Mouse (Mus musculus) gastrocnemius, postnatal 14 days (tissue): ENCODE results near the gene G3bp2. TPM values are rescaled to one million over a fixed set of nuclear protein-coding genes. Genes with fewer than 3 reads are reported as not detected.

Experiments used
- DNase-seq: peaks from one replicate; pipeline ENCODE4 v3.0.0; 2021; ENCODE audit warnings: mixed read lengths
- intact Hi-C: fragments of 180-260 bp; cut with DNase I; formaldehyde crosslinking; loops from one replicate; pipeline ENCODE4 v1.15.1; 2025; ENCODE audit warnings: low total_unique reads
- total RNA-seq, 2 experiments: library from RNA; stranded (reverse); gene quantifications; 2 replicates each; pipeline ENCODE4 v1.2.3; 2021

Gene G3bp2
- total RNA-seq, 2 experiments from 2014 or later, result 54.5 to 55.8 TPM

GRCm38 (mm10) chr5:92103816-92104415, 20.4 kb upstream of the G3bp2 start:
- intact Hi-C loops, result no loop called here
- no peak for DNase-seq

DNA sequence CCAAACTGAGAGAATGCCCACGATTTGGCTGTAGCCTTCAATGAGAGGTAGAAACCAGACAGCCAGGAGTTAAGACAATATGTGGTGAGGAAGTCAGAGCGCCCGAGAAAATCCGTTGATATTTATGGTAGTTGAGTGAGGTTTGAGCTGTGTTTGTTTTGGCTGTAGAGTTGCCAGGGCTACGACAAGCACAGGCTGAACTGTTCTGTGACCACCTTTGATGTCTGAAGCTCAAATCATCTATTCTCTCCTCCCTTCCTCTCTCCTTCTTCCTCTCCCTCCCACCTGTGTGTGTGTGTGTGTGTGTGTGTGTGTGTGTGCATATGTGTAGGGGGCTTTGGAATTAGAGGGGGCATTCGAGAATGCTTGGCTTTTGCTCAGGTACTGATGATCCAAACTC, 19.5 kb upstream of the G3bp2 start:
- no peak for DNase-seq
- intact Hi-C loops, result no loop called here

- DNase-seq, result no peak
- intact Hi-C loops, result no loop called here
Measured at GRCm38 (mm10) chr5:92101601-92102000, 18.1 kb upstream of the G3bp2 start.

- intact Hi-C loops, result no loop called here
- DNase-seq, result no peak
Measured at GRCm38 (mm10) chr5:92098351-92099109, 15.0 kb upstream of the G3bp2 start.

DNA sequence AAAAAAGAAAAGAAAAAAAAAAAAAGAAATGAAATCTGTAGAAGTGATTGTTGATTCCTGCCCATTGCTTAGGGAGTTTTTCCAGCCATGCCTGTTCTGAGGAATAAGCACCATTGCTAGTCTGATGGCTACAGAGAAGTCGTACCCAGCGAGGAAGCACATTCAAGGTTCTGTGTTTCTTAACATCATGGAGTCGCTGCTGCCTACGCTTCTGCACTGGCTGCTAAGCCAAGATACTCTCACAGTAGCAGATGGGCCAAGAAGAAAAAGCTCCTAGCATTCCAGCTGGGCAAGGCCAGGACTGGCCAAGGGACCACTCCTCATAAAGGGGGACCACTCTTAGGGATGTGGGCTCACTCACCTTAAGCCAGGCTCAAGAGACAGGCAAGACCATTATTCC, 14.3 kb upstream of the G3bp2 start:
- no peak for DNase-seq
- intact Hi-C loops, result no loop called here

DNA sequence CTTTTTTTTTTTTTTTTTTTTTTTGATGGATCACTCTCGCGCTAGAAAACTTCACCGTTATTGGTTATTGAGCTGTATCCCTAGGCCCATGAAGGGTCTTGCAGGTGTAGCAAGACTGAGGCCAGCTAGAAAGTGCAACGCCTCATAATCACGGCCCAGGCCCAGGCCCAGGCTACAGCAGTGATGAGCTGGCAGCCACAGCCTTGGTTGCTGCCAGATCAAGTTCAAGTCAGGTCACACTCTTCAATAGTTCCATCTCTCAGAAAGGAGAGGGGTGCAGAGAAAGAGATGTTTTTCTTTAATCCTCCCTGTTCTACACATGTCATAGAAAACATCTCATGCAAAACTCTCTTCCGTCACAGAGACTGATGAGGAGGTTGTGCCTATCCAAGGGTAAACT, 13.3 kb upstream of the G3bp2 start:
- DNase-seq, result peak; percentile 48
- intact Hi-C loops, result no loop called here

GRCm38 (mm10) chr5:92094062-92094415, 10.5 kb upstream of the G3bp2 start:
- intact Hi-C loops, result no loop called here
- DNase-seq, result no peak

GRCm38 (mm10) chr5:92093263-92094061, 9.9 kb upstream of the G3bp2 start:
- intact Hi-C loops, result no loop called here
- DNase-seq, result no peak

GRCm38 (mm10) chr5:92087469-92087868, 4.0 kb upstream of the G3bp2 start:
- DNase-seq, result no peak
- intact Hi-C loops, result no loop called here

DNA sequence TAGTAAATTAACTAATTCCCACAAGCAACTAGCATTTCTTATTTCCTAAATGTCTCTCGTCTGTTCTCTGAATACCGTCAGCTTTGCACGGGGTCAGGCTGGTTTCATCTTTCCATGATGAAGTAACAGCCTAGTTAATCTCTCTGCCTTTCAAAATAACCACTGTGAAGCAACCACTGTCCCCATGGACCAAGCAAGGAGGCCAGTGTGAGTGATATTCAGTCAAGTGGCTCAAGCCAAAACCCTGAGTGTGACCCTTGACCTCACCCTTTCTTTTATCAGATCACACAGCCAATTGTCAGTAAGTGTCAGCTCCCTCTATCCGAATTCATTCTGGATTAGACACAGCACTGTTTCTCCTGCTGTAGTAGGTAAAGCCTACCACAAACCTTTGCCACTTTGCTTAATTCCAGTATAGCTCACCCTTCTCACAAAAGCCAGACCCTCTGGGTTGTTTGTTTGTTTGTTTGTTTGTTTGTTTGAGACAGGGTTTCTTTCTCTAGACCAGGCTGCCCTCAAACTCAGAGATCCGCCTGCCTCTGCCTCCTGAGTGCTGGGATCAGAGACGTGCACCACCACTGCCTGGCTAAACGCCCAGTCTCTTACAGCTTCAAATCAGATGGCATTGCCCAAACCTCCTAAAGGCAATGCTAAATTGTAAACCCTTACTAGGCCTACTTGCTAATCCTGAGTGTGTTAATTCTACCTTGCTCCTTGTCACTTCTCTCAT, 2.5 kb upstream of the G3bp2 start:
- intact Hi-C loops, result no loop called here
- DNase-seq, result no peak

GRCm38 (mm10) chr5:92085246-92085645, 1.7 kb upstream of the G3bp2 start:
- intact Hi-C loops, result no loop called here
- DNase-seq, result no peak

- peak; percentile 70 for DNase-seq
Measured at GRCm38 (mm10) chr5:92082821-92083401, 608 bp downstream of the G3bp2 start.

GRCm38 (mm10) chr5:92081326-92081725, 2.2 kb downstream of the G3bp2 start:
- DNase-seq, result no peak
- intact Hi-C loops, result no loop called here

More at GRCm38 (mm10) chr5:92082821-92083401, 608 bp downstream of the G3bp2 start:
- intact Hi-C loops, result no loop called here

DNA sequence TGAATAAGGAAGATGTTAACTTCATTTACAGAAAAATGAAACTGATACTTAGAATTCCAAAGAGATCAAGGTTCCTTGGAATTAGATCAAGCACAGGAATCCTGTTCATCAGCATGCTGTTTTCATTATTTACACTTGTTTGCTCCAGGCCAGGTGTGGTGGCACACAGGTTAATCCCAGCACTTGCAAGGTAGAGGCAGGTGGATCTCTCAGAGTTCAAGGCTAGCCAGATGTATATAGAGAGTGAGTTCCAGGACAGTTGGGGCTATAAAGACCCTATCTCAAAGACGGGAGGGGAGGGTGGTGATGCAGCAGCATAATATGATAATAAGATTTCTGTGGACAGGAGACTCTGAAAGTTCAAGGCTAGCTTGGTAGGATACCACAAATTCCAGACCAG, 3.1 kb downstream of the G3bp2 start:
- intact Hi-C loops, result no loop called here

DNA sequence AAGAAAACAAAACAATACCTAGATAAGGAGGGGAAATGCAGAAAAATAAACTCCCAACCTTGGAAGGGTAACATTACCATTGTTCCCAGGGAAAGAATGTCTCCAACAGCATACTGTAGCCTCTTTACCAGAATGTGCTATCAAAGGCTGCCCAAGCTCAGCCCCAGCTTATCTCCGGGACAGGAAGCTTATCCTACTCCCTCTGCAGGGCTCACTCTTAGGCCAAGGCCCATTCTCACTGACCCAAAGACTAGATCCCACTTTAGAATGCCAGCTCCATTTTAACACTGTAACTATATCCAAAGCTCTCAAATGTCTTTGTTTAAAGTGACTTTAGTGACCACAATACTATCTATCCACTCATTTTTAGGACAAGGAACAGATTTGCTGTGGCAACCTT, 4.2 kb downstream of the G3bp2 start:
- DNase-seq, result no peak
- intact Hi-C loops, result loop anchor here (10.0 kb wide), 1 partner anchor 45 kb away; no protein-coding TSS in a partner anchor

More for the DNA sequence above, 3.1 kb downstream of the G3bp2 start:
- no peak for DNase-seq

- intact Hi-C loops, result loop anchor here (10.0 kb wide), 1 partner anchor 46 kb away; no protein-coding TSS in a partner anchor
- DNase-seq, result no peak
Measured at GRCm38 (mm10) chr5:92078751-92079150, 4.8 kb downstream of the G3bp2 start.

DNA sequence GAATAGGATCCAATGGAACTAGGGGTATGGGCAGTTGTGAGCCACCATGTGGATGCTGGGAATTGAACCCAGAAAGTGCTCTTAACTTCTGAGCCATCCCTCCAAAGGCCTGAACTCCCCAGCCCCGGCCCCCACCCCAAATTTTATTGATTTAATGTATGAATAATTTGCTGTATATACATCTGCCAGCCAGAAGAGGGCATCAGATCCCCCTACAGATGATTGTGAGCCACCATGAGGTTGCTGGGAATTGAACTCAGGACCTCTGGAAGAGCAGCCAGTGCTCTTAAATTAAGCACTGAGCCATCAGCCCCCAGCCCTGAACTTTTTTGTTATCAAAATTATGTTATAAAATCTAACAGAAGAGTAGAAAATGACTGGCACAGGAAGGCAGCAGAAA, 7.2 kb downstream of the G3bp2 start:
- intact Hi-C loops, result loop anchor here (10.0 kb wide), 1 partner anchor 49 kb away; no protein-coding TSS in a partner anchor
- no peak for DNase-seq

GRCm38 (mm10) chr5:92074061-92074460, 9.5 kb downstream of the G3bp2 start:
- no peak for DNase-seq
- intact Hi-C loops, result loop anchor here (10.0 kb wide), 1 partner anchor 51 kb away; no protein-coding TSS in a partner anchor

- intact Hi-C loops, result no loop called here
Measured at GRCm38 (mm10) chr5:92063192-92063591, 20.3 kb downstream of the G3bp2 start.

More at GRCm38 (mm10) chr5:92063192-92063591, 20.3 kb downstream of the G3bp2 start:
- DNase-seq, result no peak
